Mouse (Mus musculus) ES-E14 (cell line): Measurements from ENCODE around the gene Gm6408. TPM values are rescaled to one million over a fixed set of nuclear protein-coding genes. Genes with fewer than 3 reads are reported as not detected.

Experiments used
- DNase-seq: peaks from one replicate; pipeline ENCODE4 v3.0.0-alpha.2; 2013; ENCODE audit warnings: low read depth, low spot score
- H3K27ac ChIP-seq: 2 replicates; pipeline ENCODE4 v1.5.1; 2012; ENCODE audit warnings: low read depth, mild to moderate bottlenecking, low read length, moderate library complexity, mixed read lengths; ENCODE audit not compliant: poor library complexity, insufficient read depth, severe bottlenecking
- H3K36me3 ChIP-seq: 2 replicates; pipeline ENCODE4 v1.6.1; 2012; ENCODE audit warnings: mild to moderate bottlenecking, low read length, moderate library complexity, mixed read lengths; ENCODE audit not compliant: control insufficient read depth, poor library complexity, insufficient read depth, severe bottlenecking
- H3K4me1 ChIP-seq, 2 experiments: fragments of 150-350 bp in 1 of 2; sonication (generic) in 1 of 2; 2 replicates each; pipeline ENCODE4 v1.6.1; 2012; ENCODE audit warnings: low read length in 2 of 2, mild to moderate bottlenecking in 1 of 2, mixed read lengths in 1 of 2; ENCODE audit not compliant: control insufficient read depth in 2 of 2, insufficient read depth in 2 of 2, poor library complexity in 1 of 2
- H3K4me3 ChIP-seq, 2 experiments: fragments of 150-350 bp in 1 of 2; sonication (generic) in 1 of 2; 2 replicates each; pipeline ENCODE4 v1.5.1; 2012; ENCODE audit warnings: low read length in 2 of 2, low read depth in 1 of 2, mild to moderate bottlenecking in 1 of 2, mixed read lengths in 1 of 2; ENCODE audit not compliant: insufficient read depth in 1 of 2, poor library complexity in 1 of 2, severe bottlenecking in 1 of 2
- H3K9ac ChIP-seq: 2 replicates; pipeline ENCODE4 v1.6.1; 2012; ENCODE audit warnings: low read depth, mild to moderate bottlenecking, low read length, mixed read lengths; ENCODE audit not compliant: poor library complexity, insufficient read depth, severe bottlenecking
- H3K9me3 ChIP-seq: fragments of 150-350 bp; sonication (generic); 2 replicates; pipeline ENCODE4 v1.6.1; 2012; ENCODE audit warnings: low read depth, mild to moderate bottlenecking, low read length; ENCODE audit not compliant: control insufficient read depth, insufficient read depth
- CHD2 ChIP-seq: IDR thresholded peaks from 2 replicates; pipeline ENCODE4 v1.6.1; 2014; ENCODE audit warnings: mild to moderate bottlenecking, low read depth, low read length, inconsistent platforms
- HCFC1 ChIP-seq: IDR thresholded peaks from 2 replicates; pipeline ENCODE4 v1.6.1; 2012; ENCODE audit warnings: low read length, inconsistent platforms, borderline replicate concordance; ENCODE audit not compliant: insufficient read depth
- MAFK ChIP-seq: IDR thresholded peaks from 2 replicates; pipeline ENCODE4 v1.6.1; 2014; ENCODE audit warnings: mild to moderate bottlenecking, low read depth, low read length, inconsistent platforms; ENCODE audit not compliant: insufficient read depth
- ZC3H11A ChIP-seq: IDR thresholded peaks from 2 replicates; pipeline ENCODE4 v1.6.1; 2012; ENCODE audit warnings: low read depth, mild to moderate bottlenecking, inconsistent platforms, low read length, borderline replicate concordance
- ZNF384 ChIP-seq: IDR thresholded peaks from 2 replicates; pipeline ENCODE4 v1.6.1; 2012; ENCODE audit warnings: low read depth, low read length, inconsistent platforms
- in situ Hi-C, 2 experiments: fragments of 600-800 bp; cut with MboI; formaldehyde crosslinking; loops; one replicate each; pipeline ENCODE4 v1.15.1; 2025; ENCODE audit warnings: low sequenced_read_pairs in 2 of 2, inconsistent platforms in 1 of 2; ENCODE audit not compliant: unreplicated experiment in 2 of 2
- total RNA-seq: library from RNA; depleted of rRNA; stranded (reverse); fragments of 300-350 nt; gene quantifications from 2 replicates; pipeline ENCODE4 v1.2.3, GENCODE M21; 2012

The Gm6408 gene
- total RNA-seq, 1 experiment, result not detected

- no peak overlapping the region for H3K27ac ChIP-seq
- TF ChIP-seq HCFC1 (no peak), ZC3H11A (0 out of 2 replicates have a peak, but pooled peaks have one; percentile 13), ZNF384 (no peak)
- peaks cover 12% of the 10 kb centered on the region for H3K36me3 ChIP-seq
- H3K4me3 ChIP-seq, result no peak overlapping the region
- H3K9ac ChIP-seq, result no peak overlapping the region
- no peaks in the 10 kb centered on the region; a peak in 1 of 4 replicates for H3K4me1 ChIP-seq
- H3K9me3 ChIP-seq, result no peaks in the 10 kb centered on the region
- DNase-seq, result peak; percentile 22
- in situ Hi-C loops, result no loop called here
Observed at GRCm38 (mm10) chr5:146440273-146440672, 41.5 kb upstream of the Gm6408 start.

GRCm38 (mm10) chr5:146442767-146443166, 39.0 kb upstream of the Gm6408 start:
- Histone ChIP-seq H3K9me3 (no peaks in the 10 kb centered on the region), H3K9ac (no peak overlapping the region), H3K4me3 (no peak overlapping the region), H3K27ac (no peak overlapping the region), H3K4me1 (no peaks in the 10 kb centered on the region; a peak in 1 of 4 replicates), H3K36me3 (peaks cover 4% of the 10 kb centered on the region)
- no peak for TF ChIP-seq ZNF384
- no peak for TF ChIP-seq MAFK
- in situ Hi-C loops, result no loop called here
- no peak for DNase-seq

DNA sequence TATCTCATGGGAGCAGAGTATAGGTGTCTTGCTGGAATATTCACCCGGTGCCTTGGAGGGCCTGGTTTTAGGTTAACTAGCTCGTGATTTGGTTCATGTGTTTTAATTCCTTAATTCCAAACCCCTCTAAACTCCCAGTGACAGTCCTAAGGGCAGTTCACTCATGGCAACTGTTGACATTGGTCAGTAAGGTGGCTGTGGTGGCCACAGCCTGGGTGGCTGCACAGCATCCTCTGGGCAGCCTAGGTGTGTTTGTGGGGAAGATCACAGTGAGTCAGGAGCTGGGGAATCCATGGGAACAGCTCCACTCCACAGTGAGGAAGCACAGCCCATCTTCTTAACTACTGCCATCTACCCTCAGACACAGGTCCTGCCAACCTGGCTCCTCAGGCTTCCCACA, 35.1 kb upstream of the Gm6408 start:
- in situ Hi-C loops, result no loop called here
- no peaks in the 10 kb centered on the region for H3K9me3 ChIP-seq
- no peak for DNase-seq
- no peak overlapping the region for H3K4me3 ChIP-seq
- H3K9ac ChIP-seq, result no peak overlapping the region
- no peaks in the 10 kb centered on the region for H3K4me1 ChIP-seq
- no peak overlapping the region for H3K27ac ChIP-seq
- H3K36me3 ChIP-seq, result no peaks in the 10 kb centered on the region; the same call in 1 of the 2 replicates
- TF ChIP-seq MAFK (no peak), ZC3H11A (no peak), CHD2 (no peak), ZNF384 (no peak), HCFC1 (no peak)

DNA sequence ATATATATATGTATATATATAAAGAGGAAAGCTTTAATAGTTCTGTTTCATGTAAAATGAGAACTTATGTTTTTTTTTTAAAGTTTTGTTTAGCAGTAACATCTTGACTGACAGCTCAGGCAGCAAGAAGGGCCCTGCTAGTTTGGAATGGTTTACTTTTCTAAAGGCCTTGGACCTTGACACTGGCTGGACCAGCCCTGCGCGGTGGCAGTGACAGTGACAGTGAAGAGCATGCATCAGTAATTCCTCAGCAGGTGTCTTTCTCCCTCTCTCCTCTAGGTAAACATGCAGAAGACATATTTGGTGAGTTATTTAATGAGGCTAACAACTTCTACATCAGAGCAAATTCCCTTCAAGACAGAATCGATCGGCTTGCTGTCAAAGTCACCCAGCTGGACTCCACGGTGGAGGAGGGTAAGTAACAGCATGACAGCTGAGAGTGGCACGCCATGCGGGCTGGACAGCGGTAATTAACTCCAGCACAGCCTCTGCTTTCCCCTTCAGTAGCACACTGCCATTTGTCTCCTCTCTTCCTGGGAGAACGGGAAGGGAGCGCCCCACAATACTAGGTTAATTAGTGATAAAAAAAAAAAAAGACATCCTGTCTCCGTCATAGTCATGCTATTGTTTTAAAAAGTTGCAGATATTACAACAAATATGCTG, 30.0 kb upstream of the Gm6408 start:
- no peak for DNase-seq
- Histone ChIP-seq H3K9ac (no peak overlapping the region), H3K4me1 (no peaks in the 10 kb centered on the region), H3K27ac (no peak overlapping the region), H3K9me3 (no peaks in the 10 kb centered on the region), H3K4me3 (no peak overlapping the region), H3K36me3 (peaks cover 15% of the 10 kb centered on the region; the same call in 1 of the 2 replicates)
- in situ Hi-C loops, result no loop called here
- no peak for TF ChIP-seq HCFC1
- no peak for TF ChIP-seq MAFK
- no peak for TF ChIP-seq CHD2
- TF ChIP-seq ZNF384, result no peak
- TF ChIP-seq ZC3H11A, result no peak

DNA sequence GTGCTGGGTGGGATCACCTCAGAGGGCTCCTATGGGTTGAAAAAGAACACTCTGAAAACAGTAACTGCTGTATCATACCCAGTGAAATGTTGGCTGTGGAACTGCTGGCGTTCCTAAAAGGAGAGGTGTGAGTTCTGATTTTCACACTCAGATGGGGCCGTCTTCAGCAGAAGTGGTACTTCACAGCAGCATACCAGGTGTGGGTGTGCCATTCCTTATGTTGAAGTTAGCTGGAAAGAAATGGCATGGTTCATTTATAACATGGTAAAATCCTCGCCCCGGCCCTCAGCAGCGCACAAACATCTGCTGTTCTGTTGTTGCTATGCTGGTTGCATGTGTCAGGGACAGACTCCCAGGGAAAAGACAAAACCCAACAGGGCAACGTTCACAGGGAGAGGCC, 28.2 kb upstream of the Gm6408 start:
- no peak overlapping the region for H3K4me3 ChIP-seq
- in situ Hi-C loops, result no loop called here
- H3K27ac ChIP-seq, result no peak overlapping the region
- no peak for DNase-seq
- peaks cover 16% of the 10 kb centered on the region; the same call in 1 of the 2 replicates for H3K36me3 ChIP-seq
- H3K4me1 ChIP-seq, result no peaks in the 10 kb centered on the region
- no peak for TF ChIP-seq HCFC1
- TF ChIP-seq CHD2, result no peak
- TF ChIP-seq ZNF384, result no peak
- no peak overlapping the region for H3K9ac ChIP-seq
- H3K9me3 ChIP-seq, result no peaks in the 10 kb centered on the region
